Mouse (Mus musculus): ENCODE measurements around the gene Treh.

Gene Treh

GRCm38 (mm10) chr9:44734524-44735494 lies 61.8 kb downstream of the Treh start, which contains the start of gene Phldb1:
Gene Phldb1, minus strand, starts transcription at chr9:44735198.
- peak in 1 of 2 experiments; percentile 45 for DNase-seq (ENCODE audit: low spot score in 2 of 2)

GRCm38 (mm10) chr9:44735886-44736285 lies 62.9 kb downstream of the Treh start:
- no peak for DNase-seq (ENCODE audit: low spot score in 2 of 2)
